Mouse (Mus musculus) layer of hippocampus, adult 2 months (tissue): Measurements from ENCODE around the gene Toe1. TPM values are rescaled to one million over a fixed set of nuclear protein-coding genes. Genes with fewer than 3 reads are reported as not detected.

Source experiments
- DNase-seq, 2 experiments: peaks; one replicate each; pipeline ENCODE4 v3.0.0; 2022; ENCODE audit warnings: low spot score in 2 of 2
- H3K27ac ChIP-seq: fragments of 200-600 bp; 2 replicates; pipeline ENCODE4 v1.8.1; 2022
- H3K4me3 ChIP-seq: fragments of 200-600 bp; 2 replicates; pipeline ENCODE4 v1.8.1; 2022; ENCODE audit warnings: mild to moderate bottlenecking
- CTCF ChIP-seq: fragments of 200-600 bp; conservative IDR thresholded peaks from 2 replicates; pipeline ENCODE4 v1.8.1; 2022; ENCODE audit warnings: antibody characterized with exemption, mild to moderate bottlenecking, moderate library complexity
- total RNA-seq, 2 experiments: library from RNA; stranded (reverse); gene quantifications; 2 replicates each; pipeline ENCODE4 v1.2.3; 2021

The Toe1 gene
- total RNA-seq, 2 experiments from 2014 or later = 14.0 to 16.2 TPM

GRCm38 (mm10) chr4:116782171-116782570, 25.3 kb downstream of the Toe1 start:
- no peak overlapping the region for H3K4me3 ChIP-seq
- peak in 1 of 2 experiments; percentile 11 for DNase-seq
- peak overlapping the region; percentile 69 for H3K27ac ChIP-seq
- no peak for TF ChIP-seq CTCF

DNA sequence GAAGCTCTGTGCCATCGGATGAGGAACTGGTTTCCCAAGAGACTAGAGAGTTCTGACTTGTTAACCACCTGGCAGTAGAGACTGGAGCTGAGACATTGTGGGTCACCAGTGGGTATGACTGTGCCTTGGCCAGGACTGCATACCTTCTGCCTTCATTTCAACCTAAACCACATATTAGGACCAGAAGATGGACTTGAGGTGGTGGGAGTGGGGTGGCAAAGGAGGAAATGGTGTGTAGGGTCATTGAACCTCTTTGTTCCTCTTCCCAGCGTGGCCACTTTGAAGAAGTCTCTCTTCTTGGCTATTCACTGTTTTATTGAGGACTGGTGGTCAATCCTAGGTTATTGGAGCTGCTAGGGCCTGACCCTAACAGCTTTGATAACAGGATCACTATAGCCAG, 26.1 kb downstream of the Toe1 start:
- H3K27ac ChIP-seq = peak overlapping the region; percentile 69
- TF ChIP-seq CTCF = no peak

GRCm38 (mm10) chr4:116780541-116780940, 26.9 kb downstream of the Toe1 start:
- TF ChIP-seq CTCF = no peak
- Histone ChIP-seq H3K4me3 (no peak overlapping the region), H3K27ac (no peak overlapping the region)
- no peak for DNase-seq

More for the DNA sequence above, 26.1 kb downstream of the Toe1 start:
- H3K4me3 ChIP-seq = no peak overlapping the region
- no peak for DNase-seq

- DNase-seq = no peak
- TF ChIP-seq CTCF = no peak
- H3K4me3 ChIP-seq = no peak overlapping the region
- H3K27ac ChIP-seq = no peak overlapping the region
These were observed 30.4 kb downstream of the Toe1 start for GRCm38 (mm10) chr4:116777079-116777478.

DNA sequence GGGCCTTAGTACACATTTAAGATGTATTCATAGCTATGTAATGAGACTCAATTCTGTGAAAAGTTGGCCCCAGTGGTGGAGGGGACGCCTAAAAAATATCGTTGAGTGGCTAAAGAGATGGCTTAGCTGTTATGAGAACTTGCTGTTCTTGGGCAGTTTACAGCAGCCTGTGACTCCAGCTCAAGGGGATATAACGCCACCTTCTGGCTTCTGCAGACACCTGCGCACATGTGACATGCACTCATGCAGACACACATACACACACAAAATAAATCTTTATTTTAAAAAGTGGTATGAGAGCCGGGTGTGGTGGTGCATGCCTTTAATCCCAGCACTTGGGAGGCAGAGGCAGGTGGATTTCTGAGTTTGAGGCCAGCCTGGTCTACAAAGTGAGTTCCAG, 31.0 kb downstream of the Toe1 start:
- DNase-seq = no peak
- Histone ChIP-seq H3K4me3 (no peak overlapping the region), H3K27ac (no peak overlapping the region)
- TF ChIP-seq CTCF = no peak

DNA sequence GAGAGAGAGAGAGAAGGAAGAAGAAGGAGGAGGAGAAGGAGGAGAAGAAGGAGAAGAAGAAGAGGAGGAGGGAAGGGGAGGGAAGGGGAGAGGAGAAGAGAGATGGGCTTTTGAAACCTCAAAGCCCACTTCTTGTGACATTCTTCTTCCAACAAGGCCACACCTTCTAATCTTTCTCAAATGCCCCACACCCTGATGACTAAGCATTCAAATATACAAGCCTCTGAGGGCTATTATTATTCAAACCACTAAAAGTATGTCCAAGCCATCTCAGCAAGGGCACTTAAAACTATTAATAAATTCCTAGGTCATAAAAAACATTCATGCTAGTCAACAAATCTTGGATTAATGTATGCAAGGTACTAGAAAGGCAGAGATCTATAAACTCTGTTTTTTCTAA, 38.4 kb downstream of the Toe1 start:
- no peak for DNase-seq
- no peak for TF ChIP-seq CTCF
- H3K4me3 ChIP-seq = no peak overlapping the region
- no peak overlapping the region for H3K27ac ChIP-seq

- DNase-seq = no peak
- Histone ChIP-seq H3K4me3 (no peak overlapping the region), H3K27ac (no peak overlapping the region)
- no peak for TF ChIP-seq CTCF
These were observed 38.9 kb downstream of the Toe1 start for GRCm38 (mm10) chr4:116768510-116768909.

- H3K4me3 ChIP-seq = no peak overlapping the region
- TF ChIP-seq CTCF = no peak
- DNase-seq = no peak
- no peak overlapping the region for H3K27ac ChIP-seq
These were observed 43.4 kb downstream of the Toe1 start for GRCm38 (mm10) chr4:116764001-116764400.

DNA sequence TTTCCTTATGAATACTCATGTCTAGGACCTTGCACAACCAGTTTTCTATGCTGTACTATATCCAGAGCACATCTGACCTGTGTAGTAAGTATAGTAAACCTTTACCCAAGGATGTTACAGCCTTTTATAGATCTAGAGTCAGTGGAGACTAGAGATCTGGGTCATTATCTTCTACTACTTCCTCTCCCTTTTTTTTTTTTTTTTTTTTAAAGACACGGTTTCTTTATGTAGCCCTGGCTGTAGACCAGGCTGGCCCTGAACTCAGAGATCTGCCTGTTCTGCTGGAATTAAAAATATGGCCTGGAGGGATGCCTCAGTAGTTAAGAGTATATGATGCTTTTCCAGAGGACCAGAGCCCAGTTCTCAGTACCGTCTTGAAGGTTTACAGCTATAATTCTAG, 45.5 kb downstream of the Toe1 start:
- Histone ChIP-seq H3K4me3 (no peak overlapping the region), H3K27ac (no peak overlapping the region)
- no peak for DNase-seq
- no peak for TF ChIP-seq CTCF

DNA sequence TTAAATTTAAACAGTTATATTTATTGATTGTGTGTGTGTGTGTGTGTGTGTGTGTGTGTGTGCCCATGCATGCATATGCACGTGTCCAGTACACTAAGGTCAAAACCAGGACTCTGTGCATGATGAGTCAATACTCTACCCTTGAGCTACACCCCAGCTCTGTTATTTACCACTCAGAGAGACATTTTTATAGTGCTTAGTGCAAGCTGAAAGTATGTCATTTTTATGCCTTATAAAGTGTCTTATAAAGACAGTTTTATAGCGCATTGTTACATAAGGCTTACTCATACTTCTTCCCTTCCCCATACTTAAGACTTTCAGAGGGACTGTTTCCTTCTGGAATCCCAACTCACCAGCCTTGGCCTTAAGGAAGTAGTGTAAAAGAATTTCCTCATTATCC, 57.7 kb downstream of the Toe1 start:
- no peak overlapping the region for H3K27ac ChIP-seq
- no peak for DNase-seq
- no peak for TF ChIP-seq CTCF
- H3K4me3 ChIP-seq = no peak overlapping the region

Other genes starting within 250 kb of the Toe1 start
- 10 to 100 TPM; 38.2 to 45.0 TPM for gene Gpbp1l1, start 250.0 kb downstream of the Toe1 start, total RNA-seq
- 1 to 10 TPM; 5.7 to 7.4 TPM for gene Ccdc17, start 211.0 kb downstream of the Toe1 start, total RNA-seq
- 10 to 100 TPM; 28.0 to 32.5 TPM for gene Nasp, start 179.7 kb downstream of the Toe1 start, total RNA-seq
- 100 to 1,000 TPM; 376 to 387 TPM for gene Akr1a1, start 156.0 kb downstream of the Toe1 start, total RNA-seq
- gene Prdx1, start 122.1 kb downstream of the Toe1 start, total RNA-seq = 100 to 1,000 TPM; 143 to 151 TPM
- gene Mmachc, start 99.2 kb downstream of the Toe1 start, total RNA-seq = 10 to 100 TPM; 16.4 to 20.8 TPM
- gene Ccdc163, start 99.1 kb downstream of the Toe1 start, total RNA-seq = 1 to 10 TPM; 3.9 to 6.0 TPM
- 1 to 10 TPM; 4.2 to 4.8 TPM for gene Tesk2, start 86.7 kb downstream of the Toe1 start, total RNA-seq
- gene Mutyh, start 83 bp upstream of the Toe1 start, total RNA-seq = 1 to 10 TPM; 3.1 to 3.2 TPM
- 1 to 10 TPM; 6.4 to 6.9 TPM for gene Hpdl, start 14.1 kb upstream of the Toe1 start, total RNA-seq
- 10 to 100 TPM; 15.6 to 17.1 TPM for gene Zswim5, start 69.7 kb upstream of the Toe1 start, total RNA-seq
- 10 to 100 TPM; 58.5 to 59.2 TPM for gene Urod, start 186.8 kb upstream of the Toe1 start, total RNA-seq
- gene Hectd3, start 187.7 kb upstream of the Toe1 start, total RNA-seq = 10 to 100 TPM; 44.9 to 46.1 TPM
- gene Eif2b3, start 211.8 kb upstream of the Toe1 start, total RNA-seq = 10 to 100 TPM; 19.7 to 20.6 TPM